Mouse (Mus musculus): ENCODE measurements at regions not wholly inside any gene's neighbourhood (a gene's known extent, or its start where the extent isn't known, plus 50 kb on each side); places are given as distances from the start of the nearest gene placed in this dataset.

- Histone ChIP-seq H3K9ac (ENCODE audit: control insufficient read depth, low read depth, low read length, poor library complexity, severe bottlenecking) (no peak overlapping the region), H3K9me3 (replicated peaks; ENCODE audit: insufficient read depth, low read length) (no peaks in the 10 kb centered on the region), H3K27me3 (ENCODE audit: control insufficient read depth in 1 of 2, insufficient read depth in 2 of 2, low read length in 2 of 2) (no peaks in the 10 kb centered on the region), H3K4me3 (ENCODE audit: control insufficient read depth in 1 of 2, insufficient read depth in 1 of 2, low read depth in 2 of 2, low read length in 2 of 2) (no peak overlapping the region), H3K36me3 (ENCODE audit: control insufficient read depth in 1 of 2, insufficient read depth in 2 of 2, low read length in 2 of 2) (no peaks in the 10 kb centered on the region), H3K27ac (ENCODE audit: control insufficient read depth, low read depth, low read length) (no peak overlapping the region), H3K79me2 (ENCODE audit: control insufficient read depth, insufficient read depth, low read length, poor library complexity) (no peaks in the 10 kb centered on the region), H3K4me1 (ENCODE audit: control insufficient read depth in 1 of 2, insufficient read depth in 2 of 2, low read length in 2 of 2) (0 out of 4 replicates have a peak, but pooled peaks cover 0 to 2% of the 10 kb centered on the region in 2 experiments)
- no peak for DNase-seq (ENCODE audit: low read depth, low spot score)
- no peak for TF ChIP-seq E2F4 (IDR thresholded peaks at IDR 0.05; ENCODE audit: borderline replicate concordance, low read depth, low read length)
- TF ChIP-seq POLR2AphosphoS2 (IDR thresholded peaks at IDR 0.05; ENCODE audit: low read length) = no peak
- TF ChIP-seq MEF2A (IDR thresholded peaks at IDR 0.05; ENCODE audit: extremely low read depth, insufficient replicate concordance, low read depth, low read length, poor library complexity, severe bottlenecking) = no peak
Observed at GRCm38 (mm10) chr8:10931266-10931665, 77.0 kb downstream of the Irs2 start.

GRCm38 (mm10) chr8:10928836-10929235 is 79.4 kb downstream of the Irs2 start:
- Histone ChIP-seq H3K27ac (ENCODE audit: control insufficient read depth, low read depth, low read length) (no peak overlapping the region), H3K9ac (ENCODE audit: control insufficient read depth, low read depth, low read length, poor library complexity, severe bottlenecking) (no peak overlapping the region), H3K27me3 (ENCODE audit: control insufficient read depth in 1 of 2, insufficient read depth in 2 of 2, low read length in 2 of 2) (no peaks in the 10 kb centered on the region)

GRCm38 (mm10) chr8:10928342-10928794 is 79.9 kb downstream of the Irs2 start:
- Histone ChIP-seq H3K4me3 (ENCODE audit: control insufficient read depth in 1 of 2, insufficient read depth in 1 of 2, low read depth in 2 of 2, low read length in 2 of 2) (no peak overlapping the region), H3K27me3 (ENCODE audit: control insufficient read depth in 1 of 2, insufficient read depth in 2 of 2, low read length in 2 of 2) (no peaks in the 10 kb centered on the region), H3K36me3 (ENCODE audit: control insufficient read depth in 1 of 2, insufficient read depth in 2 of 2, low read length in 2 of 2) (peaks cover 0 to 10% of the 10 kb centered on the region in 2 experiments; a peak in 2 of 4 replicates), H3K4me1 (ENCODE audit: control insufficient read depth in 1 of 2, insufficient read depth in 2 of 2, low read length in 2 of 2) (peaks cover 0 to 13% of the 10 kb centered on the region in 2 experiments; a peak in 3 of 4 replicates), H3K9me3 (replicated peaks; ENCODE audit: insufficient read depth, low read length) (no peaks in the 10 kb centered on the region), H3K9ac (ENCODE audit: control insufficient read depth, low read depth, low read length, poor library complexity, severe bottlenecking) (no peak overlapping the region), H3K79me2 (ENCODE audit: control insufficient read depth, insufficient read depth, low read length, poor library complexity) (peaks cover 2% of the 10 kb centered on the region; the same call in 1 of the 2 replicates), H3K27ac (ENCODE audit: control insufficient read depth, low read depth, low read length) (no peak overlapping the region)
- TF ChIP-seq ZKSCAN1 (IDR thresholded peaks at IDR 0.05; ENCODE audit: low read depth, low read length) (no peak), MAX (IDR thresholded peaks at IDR 0.05; ENCODE audit: low read length) (no peak), MYB (IDR thresholded peaks at IDR 0.05; ENCODE audit: low read depth, low read length) (no peak), TAL1 (IDR thresholded peaks at IDR 0.05; ENCODE audit: low read length) (no peak), MEF2A (IDR thresholded peaks at IDR 0.05; ENCODE audit: extremely low read depth, insufficient replicate concordance, low read depth, low read length, poor library complexity, severe bottlenecking) (no peak), CTCF (IDR thresholded peaks at IDR 0.05 in 2 of 3, conservative IDR thresholded peaks at IDR 0.05 in 1 of 3; ENCODE audit: control insufficient read depth in 1 of 3, insufficient read depth in 1 of 3, low read depth in 2 of 3, low read length in 3 of 3, poor library complexity in 1 of 3, severe bottlenecking in 1 of 3) (no peak), E2F4 (IDR thresholded peaks at IDR 0.05; ENCODE audit: borderline replicate concordance, low read depth, low read length) (no peak), ELF1 (IDR thresholded peaks at IDR 0.05; ENCODE audit: low read depth, low read length) (no peak), NELFE (IDR thresholded peaks at IDR 0.05; ENCODE audit: low read depth, low read length) (no peak), GABPA (IDR thresholded peaks at IDR 0.05; ENCODE audit: low read depth, low read length) (no peak), UBTF (IDR thresholded peaks at IDR 0.05; ENCODE audit: borderline replicate concordance, insufficient read depth, low read depth, low read length) (no peak)
- DNase-seq (ENCODE audit: low read depth, low spot score) = no peak

More at GRCm38 (mm10) chr8:10928836-10929235, 79.4 kb downstream of the Irs2 start:
- no peaks in the 10 kb centered on the region for H3K9me3 ChIP-seq (replicated peaks; ENCODE audit: insufficient read depth, low read length)
- H3K79me2 ChIP-seq (ENCODE audit: control insufficient read depth, insufficient read depth, low read length, poor library complexity) = peaks cover 2% of the 10 kb centered on the region; the same call in 1 of the 2 replicates
- peaks cover 0 to 7% of the 10 kb centered on the region in 2 experiments; a peak in 2 of 4 replicates for H3K36me3 ChIP-seq (ENCODE audit: control insufficient read depth in 1 of 2, insufficient read depth in 2 of 2, low read length in 2 of 2)
- TF ChIP-seq UBTF (IDR thresholded peaks at IDR 0.05; ENCODE audit: borderline replicate concordance, insufficient read depth, low read depth, low read length) (no peak), CHD2 (IDR thresholded peaks at IDR 0.05; ENCODE audit: low read length) (no peak), NRF1 (IDR thresholded peaks at IDR 0.05; ENCODE audit: insufficient read depth, low read depth, low read length, poor library complexity, severe bottlenecking) (no peak), E2F4 (IDR thresholded peaks at IDR 0.05; ENCODE audit: borderline replicate concordance, low read depth, low read length) (no peak), POLR2AphosphoS5 (IDR thresholded peaks at IDR 0.05; ENCODE audit: borderline replicate concordance, low read depth, low read length) (no peak), POLR2A (IDR thresholded peaks at IDR 0.05; ENCODE audit: control insufficient read depth in 1 of 2, insufficient read depth in 1 of 2, low read depth in 1 of 2, low read length in 2 of 2, poor library complexity in 1 of 2) (no peak), ETS1 (IDR thresholded peaks at IDR 0.05; ENCODE audit: low read depth, low read length) (no peak), MAX (IDR thresholded peaks at IDR 0.05; ENCODE audit: low read length) (no peak)
- no peak overlapping the region for H3K4me3 ChIP-seq (ENCODE audit: control insufficient read depth in 1 of 2, insufficient read depth in 1 of 2, low read depth in 2 of 2, low read length in 2 of 2)
- DNase-seq (ENCODE audit: low read depth, low spot score) = no peak
- peaks cover 0 to 12% of the 10 kb centered on the region in 2 experiments; a peak in 3 of 4 replicates for H3K4me1 ChIP-seq (ENCODE audit: control insufficient read depth in 1 of 2, insufficient read depth in 2 of 2, low read length in 2 of 2)
